Mouse (Mus musculus) urinary bladder, postnatal 36 days (tissue): ENCODE results near the gene Rab32.
"Not testable (repeated sequence)": the region's sequence is repeated elsewhere in the genome, so short reads cannot be mapped to it uniquely, and the experiment has no call there.

ENCODE experiments used
- DNase-seq, 2 experiments: peaks; one replicate each; pipeline ENCODE4 v3.0.0; 2022; ENCODE audit warnings: low spot score in 2 of 2, mixed read lengths in 1 of 2

The Rab32 gene

GRCm38 (mm10) chr10:10557570-10558336, at the start of gene Rab32:
Gene Rab32, minus strand, starts transcription at chr10:10558265.
- DNase-seq, result peak; percentile 90 to 94

GRCm38 (mm10) chr10:10600771-10601170, 42.7 kb upstream of the Rab32 start:
- no peak for DNase-seq

DNA sequence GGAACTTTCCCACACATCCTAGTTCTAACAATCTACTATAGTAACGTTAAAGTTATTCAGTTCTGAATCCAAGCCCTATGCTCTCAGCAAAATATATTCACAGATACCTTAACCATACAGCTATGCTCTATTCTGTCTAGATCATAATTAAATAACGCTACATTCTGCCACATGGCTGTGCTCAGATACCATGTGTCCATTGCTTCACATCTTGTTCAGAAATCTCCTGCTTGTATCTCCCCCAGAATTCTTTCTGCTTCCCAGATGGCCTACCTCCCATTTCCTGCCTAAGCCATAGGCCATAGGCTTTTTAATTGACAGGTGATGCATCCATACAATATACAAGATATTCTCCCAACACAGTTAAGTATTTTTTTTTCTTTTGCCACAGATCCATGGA, 39.4 kb upstream of the Rab32 start:
- not testable (repeated sequence) for DNase-seq

DNA sequence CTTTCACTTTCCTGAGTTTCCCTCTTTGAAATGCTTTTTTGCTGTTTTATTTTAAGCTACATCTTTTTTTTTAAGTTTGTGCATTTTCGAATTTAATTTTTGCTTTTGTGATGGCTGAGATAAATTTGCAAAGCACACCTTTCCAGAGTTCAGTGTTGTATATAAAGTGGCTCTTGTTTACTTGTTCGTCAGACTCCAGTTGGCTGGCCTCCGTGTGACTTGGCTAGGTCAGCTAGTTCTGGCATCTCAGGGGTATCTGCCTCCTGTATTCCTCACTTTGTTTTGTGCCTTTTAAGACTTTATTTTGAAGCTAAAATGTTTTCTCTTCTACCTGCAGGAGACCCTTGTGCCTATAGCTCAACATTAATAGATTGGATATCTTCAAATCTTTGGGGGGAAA, 22.7 kb upstream of the Rab32 start:
- DNase-seq, result no peak

GRCm38 (mm10) chr10:10579821-10580220, 21.8 kb upstream of the Rab32 start:
- DNase-seq, result no peak

DNA sequence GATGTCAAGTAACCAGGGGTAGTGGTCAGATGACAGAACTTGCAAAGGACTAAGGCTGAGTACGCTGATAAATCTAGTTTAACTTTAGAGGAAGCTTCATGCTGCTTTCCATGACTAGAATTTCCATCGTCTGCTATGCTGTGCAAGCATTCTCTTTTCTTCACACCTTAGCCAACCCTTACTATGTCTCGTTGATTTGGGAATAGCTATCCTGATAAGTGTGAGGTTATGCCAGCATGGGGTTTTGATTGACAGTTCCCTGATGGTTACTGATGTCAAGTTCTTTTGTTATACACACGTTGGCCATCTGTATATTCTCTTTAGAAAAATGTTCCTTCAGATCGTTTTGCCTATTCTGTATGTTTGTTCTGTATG, 259 bp upstream of the Rab32 start:
- no peak for DNase-seq

DNA sequence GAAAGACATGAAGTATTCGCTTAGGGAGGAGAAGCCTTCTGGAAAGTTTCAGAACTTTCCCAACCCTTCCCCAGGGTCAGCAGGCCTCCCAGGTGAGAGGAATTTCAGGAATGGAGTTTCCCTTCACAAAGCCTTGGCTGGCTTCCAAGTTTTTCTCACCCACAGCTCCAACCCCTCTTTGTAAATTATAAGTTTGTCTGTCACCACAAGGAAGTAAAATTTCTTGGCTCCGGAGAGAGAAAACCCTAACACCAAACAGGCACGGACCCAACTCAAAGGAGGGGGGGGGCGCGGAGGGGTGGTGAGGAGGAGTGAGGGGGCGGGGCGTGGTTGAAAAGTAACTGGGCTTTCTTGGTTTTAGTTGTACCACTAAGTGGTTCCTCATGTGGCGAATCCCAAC, 980 bp downstream of the Rab32 start:
- DNase-seq, result peak in 1 of 2 experiments; percentile 16

GRCm38 (mm10) chr10:10555676-10556075, 2.4 kb downstream of the Rab32 start:
- no peak for DNase-seq

- peak; percentile 33 to 53 for DNase-seq
Measured at GRCm38 (mm10) chr10:10555221-10555620, 2.8 kb downstream of the Rab32 start.

DNA sequence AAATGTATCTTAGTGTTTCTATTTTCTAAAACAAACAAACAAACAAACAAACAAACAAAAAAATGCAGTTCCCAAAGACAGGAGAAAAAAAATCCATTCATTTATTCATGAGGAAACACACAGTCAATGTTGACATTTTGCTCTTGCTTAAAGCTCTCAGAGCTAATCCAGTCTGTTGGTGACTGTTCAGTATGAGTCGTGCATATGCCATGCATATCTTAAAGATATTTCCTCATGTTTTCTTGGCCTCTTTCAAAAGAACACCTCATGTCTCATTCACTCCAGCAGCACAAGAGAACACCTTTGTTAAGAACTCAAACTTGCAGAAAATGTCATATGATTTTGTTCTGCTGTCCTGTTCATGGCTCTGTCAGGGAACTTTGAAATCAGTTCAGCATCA, 7.9 kb downstream of the Rab32 start:
- DNase-seq, result no peak

DNA sequence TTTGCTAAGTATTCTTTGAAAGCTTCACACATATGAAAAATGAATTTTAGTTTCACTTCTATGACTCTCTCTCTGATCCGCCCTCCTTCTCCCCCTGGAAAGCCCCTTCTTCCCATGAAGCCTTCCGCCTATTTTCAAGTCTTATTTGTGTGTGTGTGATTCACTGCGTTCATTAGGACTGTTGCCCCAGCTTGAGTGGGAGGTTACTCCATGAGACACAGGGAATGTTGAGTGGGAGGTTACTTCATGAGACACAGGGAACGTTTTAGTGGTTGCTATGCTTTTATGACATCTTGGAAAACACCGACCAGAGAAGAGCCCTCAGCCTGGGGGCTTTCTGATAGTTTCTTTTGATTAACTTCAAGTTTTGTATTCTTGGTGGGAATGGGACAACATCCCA, 11.4 kb downstream of the Rab32 start:
- no peak for DNase-seq

- DNase-seq, result no peak
Measured at GRCm38 (mm10) chr10:10544955-10545354, 13.1 kb downstream of the Rab32 start.
